Mouse (Mus musculus) A20 (cell line): ENCODE results near the gene Ifnl3.
A peak's percentile ranks its signal among the peaks of the same experiment; 100 is the strongest.

ENCODE experiments used
- DNase-seq: peaks from one replicate; pipeline ENCODE4 v3.0.0-alpha.2; 2011; ENCODE audit warnings: low read depth, low spot score

The Ifnl3 gene

DNA sequence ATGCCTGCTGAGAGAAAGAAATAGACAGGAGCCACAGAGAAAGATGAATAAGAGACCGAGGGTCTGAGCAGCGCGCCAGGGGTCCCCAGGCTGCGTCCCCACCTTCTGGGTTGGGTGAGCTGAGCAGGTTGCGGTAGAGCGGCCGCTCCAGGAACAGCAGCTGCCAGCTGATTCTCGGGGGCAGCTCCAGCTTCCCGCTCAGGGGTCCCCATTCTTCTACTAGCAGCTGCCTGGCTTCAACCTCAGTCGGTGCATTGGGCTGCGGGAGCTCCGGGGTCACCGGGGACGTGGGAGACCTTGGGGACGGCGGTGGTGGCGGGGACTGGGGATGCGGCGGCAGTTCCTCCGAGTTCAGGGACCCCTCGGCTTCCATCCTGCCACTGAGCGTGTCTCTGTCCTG is 24.0 kb downstream of the Ifnl3 start:
- DNase-seq = no peak

GRCm38 (mm10) chr7:28547154-28547553 is 24.5 kb downstream of the Ifnl3 start, which contains the start of gene Nccrp1:
Nccrp1 (minus strand) TSS chr7:28547254.
- DNase-seq = no peak

DNA sequence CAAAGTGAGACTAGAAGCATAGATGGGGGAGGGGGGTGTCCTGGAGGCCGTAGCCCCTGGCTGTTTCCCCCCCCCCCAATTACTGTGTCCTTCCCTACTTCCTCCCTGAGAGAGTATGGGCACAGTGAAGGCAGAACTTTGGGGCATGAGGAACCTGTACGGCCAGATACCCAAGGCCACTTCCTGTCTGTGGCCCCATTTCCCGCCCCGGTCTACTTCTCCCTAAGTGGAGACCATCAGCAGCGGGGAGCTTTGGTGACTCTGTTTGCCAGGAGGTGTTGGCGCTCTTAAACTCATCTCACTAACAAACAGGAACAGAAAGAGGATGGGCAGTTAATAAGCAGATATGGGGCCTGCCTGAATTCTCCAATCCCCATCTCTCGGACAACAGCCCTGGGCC is 25.0 kb downstream of the Ifnl3 start:
- DNase-seq = peak; percentile 15

- DNase-seq = no peak
These were observed 30.4 kb downstream of the Ifnl3 start for GRCm38 (mm10) chr7:28553076-28553475.

GRCm38 (mm10) chr7:28555939-28556535 is 33.4 kb downstream of the Ifnl3 start:
- no peak for DNase-seq

- DNase-seq = no peak
These were observed 34.4 kb downstream of the Ifnl3 start for GRCm38 (mm10) chr7:28557069-28557468.

GRCm38 (mm10) chr7:28557708-28558107 is 35.1 kb downstream of the Ifnl3 start:
- no peak for DNase-seq

- DNase-seq = no peak
These were observed 35.9 kb downstream of the Ifnl3 start for GRCm38 (mm10) chr7:28558486-28558885.

DNA sequence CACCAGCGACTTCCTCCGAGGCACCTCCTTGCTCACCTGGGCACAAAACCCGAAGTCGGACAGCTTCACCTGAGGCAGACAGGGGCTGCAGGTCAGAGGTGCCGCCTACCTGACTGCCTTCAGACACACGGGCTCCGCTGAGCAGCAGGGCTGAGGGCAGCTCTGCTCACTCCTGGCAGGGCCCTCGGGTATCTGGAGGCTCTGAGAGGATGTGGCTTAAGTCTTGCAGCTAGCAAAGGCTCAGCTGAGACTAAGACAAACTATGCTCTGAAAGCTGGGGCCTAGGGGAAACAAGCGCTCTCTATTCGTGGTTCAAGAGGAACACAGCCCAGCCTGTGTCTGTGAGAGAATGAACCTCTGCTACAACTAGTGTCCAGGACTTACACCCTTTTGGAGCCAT is 38.2 kb downstream of the Ifnl3 start:
- DNase-seq = no peak

DNA sequence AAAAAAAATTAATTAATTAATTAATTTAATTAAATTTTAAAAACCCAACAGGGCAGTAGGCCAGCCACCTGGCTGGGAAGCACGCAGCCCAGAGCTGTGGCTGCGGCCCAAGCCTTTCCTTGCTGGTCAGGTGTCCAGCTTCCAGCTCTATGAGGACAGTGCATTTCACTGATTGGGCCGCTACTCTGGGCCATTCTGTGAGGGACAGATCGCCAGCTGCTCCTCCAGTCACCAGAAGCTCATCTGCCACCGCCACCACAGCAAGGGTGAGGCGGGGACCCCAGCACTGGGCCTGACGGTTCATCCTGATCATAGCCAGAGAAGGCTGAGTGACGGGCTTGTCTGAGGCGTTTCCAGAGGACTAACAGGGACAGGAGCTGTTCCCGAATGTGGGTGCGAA is 39.3 kb downstream of the Ifnl3 start:
- DNase-seq = no peak

GRCm38 (mm10) chr7:28562371-28562770 is 39.7 kb downstream of the Ifnl3 start:
- no peak for DNase-seq

GRCm38 (mm10) chr7:28562951-28563350 is 40.3 kb downstream of the Ifnl3 start:
- no peak for DNase-seq

DNA sequence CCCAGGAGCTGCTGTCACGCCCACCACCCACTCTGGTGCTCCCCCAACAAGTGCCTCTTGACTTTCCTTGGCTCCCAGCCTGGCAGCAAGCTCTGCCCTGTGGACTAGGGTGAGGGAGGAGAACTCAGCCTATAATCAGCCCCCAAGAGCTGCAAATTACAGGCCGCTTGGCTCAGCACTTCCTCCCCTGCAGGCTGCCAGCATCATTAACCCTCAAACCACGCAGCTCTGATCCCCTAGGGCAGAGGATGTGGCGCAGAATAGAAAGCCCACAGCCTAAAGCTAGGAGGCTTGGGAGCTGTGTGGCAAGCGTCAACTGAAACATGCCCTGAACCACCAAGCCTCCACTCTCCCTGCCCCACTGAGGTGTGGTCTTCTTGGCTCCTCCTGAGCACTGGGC is 42.8 kb downstream of the Ifnl3 start:
- DNase-seq = no peak

DNA sequence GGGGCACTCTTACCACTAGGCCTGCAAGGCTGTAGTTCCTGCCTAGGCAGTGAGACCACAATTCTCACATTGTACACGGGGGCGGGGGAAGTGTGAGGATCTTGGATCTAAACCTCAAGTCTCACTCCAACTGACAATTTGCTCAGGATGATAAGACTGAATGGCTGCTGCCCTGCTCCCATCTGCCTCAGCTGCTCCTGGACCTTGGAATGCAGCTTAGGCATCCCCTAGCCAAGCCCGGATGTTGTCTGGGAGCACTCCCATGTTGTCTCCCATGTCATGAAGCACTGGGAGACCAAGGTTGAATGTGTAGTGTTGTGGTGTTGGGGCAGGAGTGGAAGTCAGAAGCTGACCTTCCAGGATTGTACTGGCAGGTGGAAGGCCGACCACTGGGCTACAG is 44.9 kb downstream of the Ifnl3 start:
- DNase-seq = no peak

- peak; percentile 70 for DNase-seq
These were observed 45.6 kb downstream of the Ifnl3 start for GRCm38 (mm10) chr7:28568253-28568652.

DNA sequence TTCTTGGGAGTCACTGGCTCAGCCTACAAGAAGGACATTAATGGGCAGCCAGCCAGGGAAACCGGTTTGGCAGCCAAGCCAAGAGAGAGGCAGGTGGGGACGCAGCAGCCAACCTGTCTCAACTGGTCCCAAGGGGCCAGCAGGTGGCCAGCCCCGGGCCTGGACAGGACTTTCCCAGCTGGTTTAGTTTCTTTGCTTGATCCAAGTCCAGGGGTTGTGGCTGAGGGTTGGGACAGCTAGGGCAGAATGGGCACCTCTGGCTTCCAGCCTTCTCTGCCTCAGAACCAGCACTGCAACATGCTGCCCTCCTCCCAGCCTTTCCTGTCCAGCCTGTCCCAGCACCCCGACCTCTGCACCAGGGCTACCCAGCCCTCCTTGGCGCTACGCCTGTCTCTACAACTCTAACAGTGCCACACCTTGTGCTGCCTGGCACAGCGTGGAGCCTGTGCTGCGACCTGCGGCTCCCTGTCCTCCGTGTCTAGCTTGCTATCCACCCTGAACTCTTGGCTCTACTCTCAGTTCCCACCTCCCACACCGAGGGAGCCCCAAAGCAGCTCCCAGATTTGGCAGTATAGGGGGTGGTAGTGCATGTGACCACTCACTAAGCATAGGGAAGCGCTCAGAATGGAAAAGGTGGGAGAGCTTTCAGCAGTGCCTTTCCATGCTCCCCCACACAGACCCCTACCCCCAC is 47.8 kb downstream of the Ifnl3 start:
- DNase-seq = no peak

- no peak for DNase-seq
These were observed 48.5 kb downstream of the Ifnl3 start for GRCm38 (mm10) chr7:28570982-28571682.

DNA sequence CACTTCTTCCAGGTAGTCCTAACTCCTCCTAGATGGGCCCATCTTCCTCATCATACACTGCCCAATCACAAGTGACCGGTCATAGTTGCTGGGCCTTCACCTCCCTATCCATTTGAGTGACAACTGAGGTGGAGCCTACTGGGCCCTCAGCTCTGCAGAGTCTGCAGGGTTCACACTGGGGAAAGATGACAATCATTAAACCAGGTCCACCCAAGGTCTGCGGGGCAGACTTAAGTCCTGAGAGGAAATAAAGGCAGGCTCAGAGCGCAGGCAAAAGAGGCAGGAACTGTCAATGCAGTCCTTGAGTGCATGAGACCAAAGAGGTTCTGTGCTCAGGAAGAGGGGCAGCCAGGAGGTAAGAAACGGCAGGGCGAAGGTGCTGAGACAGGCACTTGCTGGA is 50.1 kb downstream of the Ifnl3 start:
- no peak for DNase-seq

DNA sequence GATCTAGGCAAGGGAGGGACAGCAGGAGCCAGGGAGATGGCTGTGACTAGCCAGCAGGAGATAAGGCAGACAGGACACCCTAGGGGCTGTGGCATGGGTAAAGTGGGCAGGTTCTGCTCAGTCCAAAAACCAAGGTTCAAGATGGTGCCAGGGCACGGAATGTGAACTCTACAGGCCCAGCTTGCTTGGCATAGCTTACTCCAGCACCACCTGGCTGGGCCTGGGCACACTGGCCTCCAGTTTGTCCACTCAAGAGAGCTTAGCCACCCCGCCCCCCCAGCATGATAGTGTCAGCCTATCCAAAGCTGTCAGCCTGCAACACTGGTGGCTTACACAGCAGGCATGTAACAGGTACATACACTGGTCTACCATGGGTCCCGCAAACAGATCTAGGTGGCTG is 50.6 kb downstream of the Ifnl3 start:
- no peak for DNase-seq
